Mouse (Mus musculus) neural tube, embryonic 13.5 days (tissue): ENCODE results near the gene Bdkrb2. TPM values are rescaled to one million over a fixed set of nuclear protein-coding genes. Genes with fewer than 3 reads are reported as not detected.

Source experiments
- ATAC-seq: fragments of 200-750 bp; cut with Nextera tagmentation; 2 replicates; pipeline ENCODE4 v1.8.0; 2017; ENCODE audit warnings: low read depth, mild to moderate bottlenecking, moderate TSS enrichment, moderate library complexity
- H3K27ac ChIP-seq: fragments of 300-500 bp; sonication (generic); replicated peaks from 2 replicates; pipeline ENCODE4 v1.5.1; 2015; ENCODE audit warnings: moderate library complexity, mild to moderate bottlenecking, inconsistent platforms
- H3K27me3 ChIP-seq: fragments of 300-500 bp; sonication (generic); 2 replicates; pipeline ENCODE4 v1.6.1; 2015; ENCODE audit warnings: mild to moderate bottlenecking, inconsistent platforms
- H3K36me3 ChIP-seq: fragments of 300-500 bp; sonication (generic); 2 replicates; pipeline ENCODE4 v1.6.1; 2015; ENCODE audit warnings: mild to moderate bottlenecking, inconsistent platforms
- H3K4me1 ChIP-seq: fragments of 300-500 bp; sonication (generic); replicated peaks from 2 replicates; pipeline ENCODE4 v1.6.1; 2015; ENCODE audit warnings: inconsistent platforms
- H3K4me2 ChIP-seq: fragments of 300-500 bp; sonication (generic); 2 replicates; pipeline ENCODE4 v1.6.1; 2015; ENCODE audit warnings: inconsistent platforms, mild to moderate bottlenecking, moderate library complexity
- H3K4me3 ChIP-seq: fragments of 300-500 bp; sonication (generic); 2 replicates; pipeline ENCODE4 v1.5.1; 2015; ENCODE audit warnings: mild to moderate bottlenecking, inconsistent platforms
- H3K9ac ChIP-seq: fragments of 300-500 bp; sonication (generic); 2 replicates; pipeline ENCODE4 v1.6.1; 2015; ENCODE audit warnings: moderate library complexity, mild to moderate bottlenecking, inconsistent platforms
- H3K9me3 ChIP-seq: fragments of 300-500 bp; sonication (generic); 2 replicates; pipeline ENCODE4 v1.6.1; 2016; ENCODE audit warnings: inconsistent platforms
- WGBS: fragments of 180-500 bp; shearing (Covaris S2); methylation state at CpG from one replicate; pipeline ENCODE4 v1.1.7; 2015; 5-methylcytosine and 5-hydroxymethylcytosine counted together
- polyA plus RNA-seq: library from polyadenylated mRNA; unstranded; fragments of >200 nt; fragmentation: Nextera tagmentation; extraction: Ambion mirVana; gene quantifications from 2 replicates; pipeline ENCODE4 v1.2.1, GENCODE M21; 2015

Bdkrb2 gene
- polyA plus RNA-seq, 1 experiment from 2014 or later, result 5.2 TPM

GRCm38 (mm10) chr12:105571867-105572266 is 8.8 kb downstream of the Bdkrb2 start:
- no peaks in the 10 kb centered on the region for H3K4me1 ChIP-seq
- H3K36me3 ChIP-seq, result no peaks in the 10 kb centered on the region
- no peak overlapping the region for H3K4me2 ChIP-seq
- no peaks in the 10 kb centered on the region for H3K27me3 ChIP-seq
- H3K27ac ChIP-seq, result no peak overlapping the region
- 67% methylated on average over 3 of the region's 3 CpGs for WGBS
- H3K9me3 ChIP-seq, result peaks cover 6% of the 10 kb centered on the region; the same call in 1 of the 2 replicates
- no peak overlapping the region for H3K9ac ChIP-seq
- no peak for ATAC-seq
- no peak overlapping the region for H3K4me3 ChIP-seq

- H3K4me2 ChIP-seq, result no peak overlapping the region
- no peaks in the 10 kb centered on the region for H3K36me3 ChIP-seq
- no peaks in the 10 kb centered on the region for H3K4me1 ChIP-seq
- no peak for ATAC-seq
- H3K9me3 ChIP-seq, result no peaks in the 10 kb centered on the region
- no peak overlapping the region for H3K4me3 ChIP-seq
- 85% methylated on average over 2 of the region's 2 CpGs for WGBS
- H3K27ac ChIP-seq, result no peak overlapping the region
- H3K27me3 ChIP-seq, result no peaks in the 10 kb centered on the region
- H3K9ac ChIP-seq, result no peak overlapping the region
These were observed 9.6 kb downstream of the Bdkrb2 start for GRCm38 (mm10) chr12:105572622-105573021.

- WGBS, result 94% methylated on average over 4 of the region's 4 CpGs
- Histone ChIP-seq H3K4me2 (no peak overlapping the region), H3K27ac (no peak overlapping the region), H3K36me3 (no peaks in the 10 kb centered on the region), H3K9ac (no peak overlapping the region), H3K9me3 (no peaks in the 10 kb centered on the region), H3K27me3 (no peaks in the 10 kb centered on the region), H3K4me1 (no peaks in the 10 kb centered on the region), H3K4me3 (no peak overlapping the region)
- ATAC-seq, result no peak
These were observed 11.3 kb downstream of the Bdkrb2 start for GRCm38 (mm10) chr12:105574356-105574755.

- ATAC-seq, result no peak
- Histone ChIP-seq H3K4me3 (no peak overlapping the region), H3K4me1 (peaks cover 19% of the 10 kb centered on the region), H3K9ac (no peak overlapping the region), H3K4me2 (no peak overlapping the region), H3K27me3 (no peaks in the 10 kb centered on the region), H3K36me3 (no peaks in the 10 kb centered on the region), H3K27ac (no peak overlapping the region), H3K9me3 (no peaks in the 10 kb centered on the region)
- WGBS, result 79% methylated on average over 17 of the region's 17 CpGs
These were observed 17.5 kb downstream of the Bdkrb2 start for GRCm38 (mm10) chr12:105580490-105580889.

GRCm38 (mm10) chr12:105582486-105582885 is 19.5 kb downstream of the Bdkrb2 start:
- H3K4me1 ChIP-seq, result peaks cover 19% of the 10 kb centered on the region
- H3K27ac ChIP-seq, result no peak overlapping the region
- H3K4me2 ChIP-seq, result no peak overlapping the region
- H3K36me3 ChIP-seq, result no peaks in the 10 kb centered on the region
- H3K9ac ChIP-seq, result no peak overlapping the region
- 59% methylated on average over 9 of the region's 9 CpGs for WGBS
- H3K27me3 ChIP-seq, result no peaks in the 10 kb centered on the region
- no peak for ATAC-seq
- no peak overlapping the region for H3K4me3 ChIP-seq
- H3K9me3 ChIP-seq, result no peaks in the 10 kb centered on the region

GRCm38 (mm10) chr12:105583484-105583883 is 20.5 kb downstream of the Bdkrb2 start:
- ATAC-seq, result no peak
- WGBS, result 11% methylated on average over 2 of the region's 2 CpGs
- Histone ChIP-seq H3K36me3 (no peaks in the 10 kb centered on the region), H3K4me3 (no peak overlapping the region), H3K4me1 (peaks cover 19% of the 10 kb centered on the region), H3K9me3 (no peaks in the 10 kb centered on the region), H3K27ac (no peak overlapping the region), H3K9ac (no peak overlapping the region), H3K4me2 (no peak overlapping the region), H3K27me3 (no peaks in the 10 kb centered on the region)

GRCm38 (mm10) chr12:105584851-105585250 is 21.8 kb downstream of the Bdkrb2 start:
- peaks cover 19% of the 10 kb centered on the region for H3K4me1 ChIP-seq
- no peak overlapping the region for H3K4me2 ChIP-seq
- H3K9ac ChIP-seq, result no peak overlapping the region
- no peaks in the 10 kb centered on the region for H3K27me3 ChIP-seq
- H3K27ac ChIP-seq, result no peak overlapping the region
- H3K36me3 ChIP-seq, result no peaks in the 10 kb centered on the region
- no peak overlapping the region for H3K4me3 ChIP-seq
- ATAC-seq, result no peak
- no peaks in the 10 kb centered on the region for H3K9me3 ChIP-seq
- 19% methylated on average over 12 of the region's 12 CpGs for WGBS

GRCm38 (mm10) chr12:105587526-105587925 is 24.5 kb downstream of the Bdkrb2 start:
- Histone ChIP-seq H3K27ac (no peak overlapping the region), H3K36me3 (no peaks in the 10 kb centered on the region), H3K9ac (no peak overlapping the region), H3K4me3 (no peak overlapping the region), H3K9me3 (no peaks in the 10 kb centered on the region), H3K4me1 (peaks cover 15% of the 10 kb centered on the region), H3K4me2 (no peak overlapping the region), H3K27me3 (no peaks in the 10 kb centered on the region)
- 86% methylated on average over 8 of the region's 8 CpGs for WGBS
- no peak for ATAC-seq

- no peak overlapping the region for H3K27ac ChIP-seq
- H3K27me3 ChIP-seq, result no peaks in the 10 kb centered on the region
- H3K9me3 ChIP-seq, result no peaks in the 10 kb centered on the region
- H3K4me3 ChIP-seq, result no peak overlapping the region
- no peaks in the 10 kb centered on the region for H3K36me3 ChIP-seq
- no peak overlapping the region for H3K9ac ChIP-seq
- no peaks in the 10 kb centered on the region; the same call in 1 of the 2 replicates for H3K4me1 ChIP-seq
- no peak overlapping the region for H3K4me2 ChIP-seq
- 81% methylated on average over 7 of the region's 7 CpGs for WGBS
- ATAC-seq, result no peak
These were observed 27.8 kb downstream of the Bdkrb2 start for GRCm38 (mm10) chr12:105590786-105591185.

- H3K4me2 ChIP-seq, result no peak overlapping the region
- no peaks in the 10 kb centered on the region for H3K27me3 ChIP-seq
- WGBS, result 92% methylated on average over 23 of the region's 23 CpGs
- H3K27ac ChIP-seq, result no peak overlapping the region
- no peaks in the 10 kb centered on the region for H3K9me3 ChIP-seq
- H3K4me3 ChIP-seq, result no peak overlapping the region
- H3K9ac ChIP-seq, result no peak overlapping the region
- H3K4me1 ChIP-seq, result no peaks in the 10 kb centered on the region; the same call in 1 of the 2 replicates
- no peaks in the 10 kb centered on the region for H3K36me3 ChIP-seq
- no peak for ATAC-seq
These were observed 29.3 kb downstream of the Bdkrb2 start for GRCm38 (mm10) chr12:105592361-105592761.

GRCm38 (mm10) chr12:105593471-105593870 is 30.4 kb downstream of the Bdkrb2 start:
- H3K4me3 ChIP-seq, result no peak overlapping the region
- WGBS, result 60% methylated on average over 4 of the region's 4 CpGs
- no peaks in the 10 kb centered on the region; the same call in 1 of the 2 replicates for H3K4me1 ChIP-seq
- H3K9me3 ChIP-seq, result no peaks in the 10 kb centered on the region
- no peak overlapping the region for H3K27ac ChIP-seq
- no peak overlapping the region for H3K4me2 ChIP-seq
- ATAC-seq, result no peak
- H3K36me3 ChIP-seq, result no peaks in the 10 kb centered on the region
- no peaks in the 10 kb centered on the region for H3K27me3 ChIP-seq
- H3K9ac ChIP-seq, result no peak overlapping the region

- ATAC-seq, result no peak
- no peaks in the 10 kb centered on the region for H3K36me3 ChIP-seq
- H3K4me3 ChIP-seq, result no peak overlapping the region
- H3K4me1 ChIP-seq, result peaks cover 7% of the 10 kb centered on the region; the same call in 1 of the 2 replicates
- H3K9ac ChIP-seq, result no peak overlapping the region
- no peaks in the 10 kb centered on the region for H3K27me3 ChIP-seq
- WGBS, result 90% methylated on average over 8 of the region's 8 CpGs
- H3K4me2 ChIP-seq, result no peak overlapping the region
- no peak overlapping the region for H3K27ac ChIP-seq
- H3K9me3 ChIP-seq, result no peaks in the 10 kb centered on the region
These were observed 34.1 kb downstream of the Bdkrb2 start for GRCm38 (mm10) chr12:105597135-105597534.

- Histone ChIP-seq H3K4me2 (no peak overlapping the region), H3K27me3 (no peaks in the 10 kb centered on the region), H3K36me3 (no peaks in the 10 kb centered on the region), H3K4me3 (no peak overlapping the region), H3K9ac (no peak overlapping the region), H3K9me3 (no peaks in the 10 kb centered on the region), H3K4me1 (peaks cover 7% of the 10 kb centered on the region; the same call in 1 of the 2 replicates), H3K27ac (no peak overlapping the region)
- ATAC-seq, result no peak
- 86% methylated on average over 10 of the region's 10 CpGs for WGBS
These were observed 35.5 kb downstream of the Bdkrb2 start for GRCm38 (mm10) chr12:105598503-105598902.
